Mouse (Mus musculus): ENCODE results near the gene Gtf2a2. TPM values are rescaled to one million over a fixed set of nuclear protein-coding genes. Genes with fewer than 3 reads are reported as not detected.

The Gtf2a2 gene
- polyA plus RNA-seq, 1 experiment from 2014 or later = 223 TPM

- 19% methylated on average over 5 of the region's 5 CpGs for WGBS
- H3K9ac ChIP-seq (ENCODE audit: low read length) = peak overlapping the region; percentile 20; the same call in 1 of the 2 replicates
- H3K4me2 ChIP-seq (ENCODE audit: low read depth, low read length, severe bottlenecking) = peak overlapping the region; percentile 67
- DNase-seq (ENCODE audit: low spot score) (no peak), ATAC-seq (replicated peaks; ENCODE audit: low FRiP score) (no peak)
- no peak overlapping the region for H3K27ac ChIP-seq (ENCODE audit: low read depth, low read length)
- no peaks in the 10 kb centered on the region for H3K27me3 ChIP-seq (ENCODE audit: control insufficient read depth, insufficient read depth, low read length)
- no peaks in the 10 kb centered on the region for H3K36me3 ChIP-seq (ENCODE audit: control insufficient read depth, insufficient read depth, low read length)
- H3K4me3 ChIP-seq (ENCODE audit: low read depth, low read length) = peak overlapping the region; percentile 99
- H3K4me1 ChIP-seq (replicated peaks; ENCODE audit: control insufficient read depth, insufficient read depth, low read length) = peaks cover 5% of the 10 kb centered on the region; the same call in 1 of the 2 replicates
- H3K9me3 ChIP-seq (ENCODE audit: control insufficient read depth, low read length) = no peaks in the 10 kb centered on the region
Measured at GRCm38 (mm10) chr9:69990346-69990745, 22.0 kb upstream of the Gtf2a2 start.

DNA sequence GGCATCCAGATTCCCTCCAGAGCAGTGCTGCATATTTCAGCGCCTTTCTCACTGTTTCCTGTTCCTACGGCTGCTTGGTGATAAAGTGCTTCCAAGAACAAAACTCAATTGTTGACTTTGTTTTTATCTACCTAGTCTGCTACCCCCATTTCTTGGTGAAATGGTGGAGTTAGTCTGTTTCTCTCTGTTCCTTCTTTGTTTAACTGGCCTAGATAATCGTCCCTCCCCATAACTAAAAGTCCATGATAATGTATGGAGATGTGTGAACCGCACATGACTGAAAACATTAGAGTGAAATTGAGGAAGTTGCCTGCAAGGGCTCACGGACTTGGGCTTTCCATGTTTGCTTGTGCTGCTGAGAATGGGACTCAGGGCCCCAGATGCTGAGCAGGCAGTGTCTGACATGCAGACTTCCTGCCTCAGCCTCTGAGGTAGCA, 19.5 kb upstream of the Gtf2a2 start:
- Histone ChIP-seq H3K4me1 (replicated peaks; ENCODE audit: control insufficient read depth, insufficient read depth, low read length) (peaks cover 5% of the 10 kb centered on the region; the same call in 1 of the 2 replicates), H3K4me2 (ENCODE audit: low read depth, low read length, severe bottlenecking) (no peak overlapping the region), H3K4me3 (ENCODE audit: low read depth, low read length) (no peak overlapping the region), H3K27me3 (ENCODE audit: control insufficient read depth, insufficient read depth, low read length) (no peaks in the 10 kb centered on the region), H3K27ac (ENCODE audit: low read depth, low read length) (no peak overlapping the region), H3K36me3 (ENCODE audit: control insufficient read depth, insufficient read depth, low read length) (peaks cover 6% of the 10 kb centered on the region; the same call in 1 of the 2 replicates), H3K9me3 (ENCODE audit: control insufficient read depth, low read length) (no peaks in the 10 kb centered on the region), H3K9ac (ENCODE audit: low read length) (no peak overlapping the region)
- ATAC-seq (replicated peaks; ENCODE audit: low FRiP score) (no peak), DNase-seq (ENCODE audit: low spot score) (no peak)
- WGBS = 86% methylated on average over 5 of the region's 5 CpGs

- H3K9ac ChIP-seq (ENCODE audit: low read length) = no peak overlapping the region
- no peaks in the 10 kb centered on the region for H3K27me3 ChIP-seq (ENCODE audit: control insufficient read depth, insufficient read depth, low read length)
- no peak overlapping the region for H3K4me2 ChIP-seq (ENCODE audit: low read depth, low read length, severe bottlenecking)
- H3K4me3 ChIP-seq (ENCODE audit: low read depth, low read length) = no peak overlapping the region
- peaks cover 5% of the 10 kb centered on the region; the same call in 1 of the 2 replicates for H3K4me1 ChIP-seq (replicated peaks; ENCODE audit: control insufficient read depth, insufficient read depth, low read length)
- no peak overlapping the region for H3K27ac ChIP-seq (ENCODE audit: low read depth, low read length)
- ATAC-seq (replicated peaks; ENCODE audit: low FRiP score) (no peak), DNase-seq (ENCODE audit: low spot score) (no peak)
- H3K9me3 ChIP-seq (ENCODE audit: control insufficient read depth, low read length) = no peaks in the 10 kb centered on the region
- peaks cover 6% of the 10 kb centered on the region; the same call in 1 of the 2 replicates for H3K36me3 ChIP-seq (ENCODE audit: control insufficient read depth, insufficient read depth, low read length)
- WGBS = 83% methylated on average over 1 of the region's 1 CpGs
Measured at GRCm38 (mm10) chr9:69993479-69993878, 18.9 kb upstream of the Gtf2a2 start.

- 97% methylated on average over 5 of the region's 5 CpGs for WGBS
- no peak overlapping the region for H3K4me3 ChIP-seq (ENCODE audit: low read depth, low read length)
- no peaks in the 10 kb centered on the region for H3K27me3 ChIP-seq (ENCODE audit: control insufficient read depth, insufficient read depth, low read length)
- H3K4me1 ChIP-seq (replicated peaks; ENCODE audit: control insufficient read depth, insufficient read depth, low read length) = peaks cover 5% of the 10 kb centered on the region; the same call in 1 of the 2 replicates
- no peak overlapping the region for H3K27ac ChIP-seq (ENCODE audit: low read depth, low read length)
- peaks cover 12% of the 10 kb centered on the region for H3K36me3 ChIP-seq (ENCODE audit: control insufficient read depth, insufficient read depth, low read length)
- no peak for ATAC-seq (replicated peaks; ENCODE audit: low FRiP score)
- H3K4me2 ChIP-seq (ENCODE audit: low read depth, low read length, severe bottlenecking) = no peak overlapping the region
- H3K9ac ChIP-seq (ENCODE audit: low read length) = no peak overlapping the region
- no peak for DNase-seq (ENCODE audit: low spot score)
- H3K9me3 ChIP-seq (ENCODE audit: control insufficient read depth, low read length) = no peaks in the 10 kb centered on the region
Measured at GRCm38 (mm10) chr9:69994547-69994946, 17.8 kb upstream of the Gtf2a2 start.

- peaks cover 18% of the 10 kb centered on the region for H3K36me3 ChIP-seq (ENCODE audit: control insufficient read depth, insufficient read depth, low read length)
- 84% methylated on average over 1 of the region's 1 CpGs for WGBS
Measured at GRCm38 (mm10) chr9:69999318-69999717, 13.0 kb upstream of the Gtf2a2 start.

GRCm38 (mm10) chr9:70003516-70003915, 8.8 kb upstream of the Gtf2a2 start:
- no peak overlapping the region for H3K4me3 ChIP-seq (ENCODE audit: low read depth, low read length)
- H3K9me3 ChIP-seq (ENCODE audit: control insufficient read depth, low read length) = no peaks in the 10 kb centered on the region
- no peaks in the 10 kb centered on the region for H3K27me3 ChIP-seq (ENCODE audit: control insufficient read depth, insufficient read depth, low read length)
- H3K36me3 ChIP-seq (ENCODE audit: control insufficient read depth, insufficient read depth, low read length) = peaks cover 14% of the 10 kb centered on the region
- ATAC-seq (replicated peaks; ENCODE audit: low FRiP score) = no peak
- WGBS = 92% methylated on average over 10 of the region's 10 CpGs
- no peak overlapping the region for H3K9ac ChIP-seq (ENCODE audit: low read length)
- no peak overlapping the region for H3K27ac ChIP-seq (ENCODE audit: low read depth, low read length)
- no peaks in the 10 kb centered on the region for H3K4me1 ChIP-seq (replicated peaks; ENCODE audit: control insufficient read depth, insufficient read depth, low read length)
- H3K4me2 ChIP-seq (ENCODE audit: low read depth, low read length, severe bottlenecking) = no peak overlapping the region
- no peak for DNase-seq (ENCODE audit: low spot score)

More at GRCm38 (mm10) chr9:69999318-69999717, 13.0 kb upstream of the Gtf2a2 start:
- H3K4me1 ChIP-seq (replicated peaks; ENCODE audit: control insufficient read depth, insufficient read depth, low read length) = no peaks in the 10 kb centered on the region
- no peak overlapping the region for H3K27ac ChIP-seq (ENCODE audit: low read depth, low read length)
- no peaks in the 10 kb centered on the region for H3K27me3 ChIP-seq (ENCODE audit: control insufficient read depth, insufficient read depth, low read length)
- ATAC-seq (replicated peaks; ENCODE audit: low FRiP score) = no peak
- H3K9me3 ChIP-seq (ENCODE audit: control insufficient read depth, low read length) = no peaks in the 10 kb centered on the region
- H3K4me2 ChIP-seq (ENCODE audit: low read depth, low read length, severe bottlenecking) = no peak overlapping the region
- DNase-seq (ENCODE audit: low spot score) = no peak
- H3K4me3 ChIP-seq (ENCODE audit: low read depth, low read length) = no peak overlapping the region
- H3K9ac ChIP-seq (ENCODE audit: low read length) = no peak overlapping the region

DNA sequence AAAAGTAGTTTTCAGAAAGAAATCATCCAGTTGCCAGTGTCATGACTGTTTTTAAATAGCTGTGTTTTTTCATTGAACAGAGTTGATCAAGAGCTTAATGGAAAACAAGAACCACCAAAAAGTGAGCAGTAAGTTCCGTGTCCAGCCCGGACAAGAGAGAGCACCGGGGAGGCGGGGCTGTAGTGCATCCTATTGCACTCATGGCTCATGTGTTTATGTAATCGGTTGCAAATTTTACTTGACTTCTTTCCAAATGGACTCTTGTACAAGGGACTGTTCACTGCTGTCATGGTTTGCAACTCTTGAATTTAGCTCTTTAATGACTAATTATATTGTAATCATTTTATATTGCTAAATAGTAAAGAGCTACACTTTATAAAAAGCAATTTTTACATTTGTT, 5.4 kb upstream of the Gtf2a2 start:
- Histone ChIP-seq H3K36me3 (ENCODE audit: control insufficient read depth, insufficient read depth, low read length) (peaks cover 10% of the 10 kb centered on the region; the same call in 1 of the 2 replicates), H3K4me3 (ENCODE audit: low read depth, low read length) (no peak overlapping the region), H3K4me1 (replicated peaks; ENCODE audit: control insufficient read depth, insufficient read depth, low read length) (no peaks in the 10 kb centered on the region), H3K4me2 (ENCODE audit: low read depth, low read length, severe bottlenecking) (no peak overlapping the region), H3K9me3 (ENCODE audit: control insufficient read depth, low read length) (no peaks in the 10 kb centered on the region), H3K9ac (ENCODE audit: low read length) (no peak overlapping the region), H3K27ac (ENCODE audit: low read depth, low read length) (no peak overlapping the region), H3K27me3 (ENCODE audit: control insufficient read depth, insufficient read depth, low read length) (no peaks in the 10 kb centered on the region)
- ATAC-seq (replicated peaks; ENCODE audit: low FRiP score) (no peak), DNase-seq (ENCODE audit: low spot score) (no peak)
- WGBS = 93% methylated on average over 5 of the region's 5 CpGs

GRCm38 (mm10) chr9:70007506-70008248, 4.7 kb upstream of the Gtf2a2 start:
- H3K4me1 ChIP-seq (replicated peaks; ENCODE audit: control insufficient read depth, insufficient read depth, low read length) = no peaks in the 10 kb centered on the region
- no peak overlapping the region for H3K27ac ChIP-seq (ENCODE audit: low read depth, low read length)
- no peak for DNase-seq (ENCODE audit: low spot score)
- 90% methylated on average over 14 of the region's 14 CpGs for WGBS
- no peak overlapping the region for H3K4me3 ChIP-seq (ENCODE audit: low read depth, low read length)
- no peaks in the 10 kb centered on the region for H3K27me3 ChIP-seq (ENCODE audit: control insufficient read depth, insufficient read depth, low read length)
- ATAC-seq (replicated peaks; ENCODE audit: low FRiP score) = no peak
- peaks cover 10% of the 10 kb centered on the region; the same call in 1 of the 2 replicates for H3K36me3 ChIP-seq (ENCODE audit: control insufficient read depth, insufficient read depth, low read length)
- H3K9ac ChIP-seq (ENCODE audit: low read length) = no peak overlapping the region
- H3K4me2 ChIP-seq (ENCODE audit: low read depth, low read length, severe bottlenecking) = no peak overlapping the region
- H3K9me3 ChIP-seq (ENCODE audit: control insufficient read depth, low read length) = no peaks in the 10 kb centered on the region
